Mouse (Mus musculus): ENCODE measurements at regions not wholly inside any gene's neighbourhood (a gene's known extent, or its start where the extent isn't known, plus 50 kb on each side); places are given as distances from the start of the nearest gene placed in this dataset.

DNA sequence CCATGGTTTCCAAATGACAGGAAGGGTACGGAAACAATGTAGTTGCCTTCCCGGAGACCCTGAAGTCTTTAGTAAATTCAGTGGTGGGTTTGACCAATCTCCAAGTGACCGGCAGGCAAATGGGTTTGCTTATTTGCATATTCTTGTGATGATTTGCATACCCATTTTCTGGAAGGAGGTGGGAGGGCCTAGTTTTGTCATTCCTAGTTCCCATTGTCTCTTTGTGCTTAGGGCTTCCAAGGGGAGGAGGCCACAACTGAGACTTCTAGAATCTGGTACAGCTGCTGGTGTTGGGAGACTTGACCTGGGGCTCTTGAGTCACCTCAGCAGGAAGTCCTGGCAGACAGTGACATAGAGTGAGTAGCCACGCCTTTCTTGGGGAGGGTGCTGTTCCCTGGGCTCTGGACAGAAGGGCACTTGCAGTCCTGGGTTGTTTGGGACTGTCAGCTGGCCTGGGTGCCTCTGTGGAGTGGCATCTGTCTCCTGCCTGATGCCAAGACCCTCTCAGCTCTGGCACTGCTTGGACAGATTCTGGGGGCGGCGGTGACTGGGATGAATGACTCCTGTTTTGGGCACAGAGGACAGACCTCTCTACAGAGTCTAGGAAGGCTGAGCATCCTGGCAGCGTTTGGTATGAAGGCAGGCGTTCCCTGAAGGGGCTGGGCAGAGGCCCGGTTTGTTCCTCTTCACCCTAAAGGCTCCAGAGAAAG is 178.0 kb downstream of the Uaca start:
- 69% methylated on average over 9 of the region's 9 CpGs for WGBS
- TF ChIP-seq CTCF (IDR thresholded peaks at IDR 0.05; ENCODE audit: low read depth), result no peak
- no peak overlapping the region for H3K27ac ChIP-seq (ENCODE audit: low read depth, low read length)
- no peaks in the 10 kb centered on the region for H3K4me1 ChIP-seq (replicated peaks; ENCODE audit: control insufficient read depth, insufficient read depth, low read length)
- no peak overlapping the region for H3K4me2 ChIP-seq (replicated peaks; ENCODE audit: low read depth)
- no peaks in the 10 kb centered on the region for H3K27me3 ChIP-seq (replicated peaks; ENCODE audit: control insufficient read depth, insufficient read depth, low read length)
- no peak overlapping the region for H3K4me3 ChIP-seq (ENCODE audit: low read depth, low read length)
- no peak for ATAC-seq
- H3K9ac ChIP-seq (ENCODE audit: low read depth, low read length), result no peak overlapping the region
- H3K36me3 ChIP-seq (ENCODE audit: control insufficient read depth, insufficient read depth), result no peaks in the 10 kb centered on the region
- no peaks in the 10 kb centered on the region for H3K9me3 ChIP-seq (ENCODE audit: control insufficient read depth)

DNA sequence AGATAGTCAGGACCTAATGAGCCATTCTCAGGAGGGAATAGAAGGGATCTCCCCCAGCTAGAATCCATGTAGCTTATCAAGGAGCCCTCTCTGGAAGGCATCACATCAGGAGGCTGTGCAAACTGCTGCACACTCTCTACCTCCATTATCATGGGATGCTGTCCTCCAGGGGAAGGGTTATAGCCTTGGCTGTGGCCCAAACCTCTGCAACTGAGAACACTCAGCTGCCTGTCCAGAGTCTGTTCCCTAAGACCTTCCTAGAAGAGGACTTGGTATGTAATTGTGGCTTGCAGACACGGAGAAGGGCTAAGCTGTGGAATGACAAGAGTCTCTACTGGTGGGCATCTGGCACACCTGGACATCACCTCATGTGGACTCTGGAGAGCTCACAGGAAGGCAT is 180.2 kb downstream of the Uaca start:
- Histone ChIP-seq H3K36me3 (ENCODE audit: control insufficient read depth, insufficient read depth) (no peaks in the 10 kb centered on the region), H3K9ac (ENCODE audit: low read depth, low read length) (no peak overlapping the region), H3K4me2 (replicated peaks; ENCODE audit: low read depth) (no peak overlapping the region), H3K4me3 (ENCODE audit: low read depth, low read length) (no peak overlapping the region), H3K27me3 (replicated peaks; ENCODE audit: control insufficient read depth, insufficient read depth, low read length) (no peaks in the 10 kb centered on the region), H3K27ac (ENCODE audit: low read depth, low read length) (no peak overlapping the region), H3K9me3 (ENCODE audit: control insufficient read depth) (no peaks in the 10 kb centered on the region), H3K4me1 (replicated peaks; ENCODE audit: control insufficient read depth, insufficient read depth, low read length) (no peaks in the 10 kb centered on the region)
- TF ChIP-seq CTCF (IDR thresholded peaks at IDR 0.05; ENCODE audit: low read depth), result no peak
- WGBS, result 72% methylated on average over 1 of the region's 1 CpGs
- ATAC-seq, result no peak

DNA sequence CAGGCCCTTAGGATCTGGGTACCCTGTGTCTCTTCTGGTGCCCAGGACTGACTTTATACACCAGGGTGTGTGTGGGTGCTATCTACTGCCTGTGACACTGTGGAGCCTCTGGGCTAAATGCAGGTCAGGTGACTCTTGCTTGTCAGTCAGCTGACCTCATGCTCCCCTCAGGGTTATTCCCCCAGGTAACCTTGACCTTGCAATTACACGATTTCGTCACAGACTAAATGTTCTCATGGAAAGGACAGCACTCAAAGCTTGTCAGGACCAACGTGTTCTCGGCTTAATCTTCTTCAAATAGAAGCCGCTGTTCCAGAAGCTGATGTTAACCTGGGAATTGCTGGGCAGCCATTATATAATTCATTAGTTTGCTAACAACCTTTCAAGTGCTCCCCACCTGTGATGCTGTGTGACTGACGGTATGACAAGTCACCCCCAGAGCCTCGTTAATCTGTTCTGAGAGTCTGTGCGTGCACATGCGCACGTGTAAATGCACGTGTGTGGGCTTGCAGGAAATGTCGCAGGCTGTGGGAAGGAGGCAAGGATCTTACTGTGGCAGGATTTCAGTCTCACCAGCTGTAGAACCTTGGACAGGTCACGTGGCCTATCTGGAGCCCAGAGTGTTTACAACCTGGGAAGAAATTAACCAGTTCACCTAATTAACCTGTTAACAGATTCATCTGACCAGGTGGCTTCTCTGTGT is 188.2 kb downstream of the Uaca start:
- Histone ChIP-seq H3K4me3 (ENCODE audit: low read depth, low read length) (no peak overlapping the region), H3K27ac (ENCODE audit: low read depth, low read length) (no peak overlapping the region), H3K27me3 (replicated peaks; ENCODE audit: control insufficient read depth, insufficient read depth, low read length) (no peaks in the 10 kb centered on the region), H3K9ac (ENCODE audit: low read depth, low read length) (no peak overlapping the region), H3K4me2 (replicated peaks; ENCODE audit: low read depth) (no peak overlapping the region), H3K36me3 (ENCODE audit: control insufficient read depth, insufficient read depth) (no peaks in the 10 kb centered on the region), H3K9me3 (ENCODE audit: control insufficient read depth) (no peaks in the 10 kb centered on the region), H3K4me1 (replicated peaks; ENCODE audit: control insufficient read depth, insufficient read depth, low read length) (no peaks in the 10 kb centered on the region)
- 42% methylated on average over 13 of the region's 13 CpGs for WGBS
- TF ChIP-seq CTCF (IDR thresholded peaks at IDR 0.05; ENCODE audit: low read depth), result no peak
- ATAC-seq, result peak; percentile 31

DNA sequence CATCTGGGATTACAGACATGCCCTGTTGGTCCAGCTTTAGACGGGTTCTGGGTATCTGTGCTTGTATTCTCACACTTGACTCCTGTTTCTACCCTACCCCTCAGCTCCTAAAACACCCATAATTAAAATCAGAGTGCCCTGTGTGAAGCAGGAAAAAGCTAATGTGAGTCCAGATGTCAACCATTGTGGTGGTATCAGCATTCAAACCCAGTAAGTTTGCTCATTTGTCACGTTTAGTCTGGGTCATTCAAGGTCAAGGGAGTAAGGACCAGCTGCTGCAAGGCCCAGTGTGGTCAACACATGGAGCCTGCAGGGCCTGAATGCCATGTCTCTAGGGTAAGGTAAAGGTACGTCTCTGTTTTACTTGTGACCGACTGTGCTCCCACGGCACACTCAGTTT is 188.9 kb downstream of the Uaca start:
- no peak overlapping the region for H3K27ac ChIP-seq (ENCODE audit: low read depth, low read length)
- H3K9me3 ChIP-seq (ENCODE audit: control insufficient read depth), result no peaks in the 10 kb centered on the region
- 69% methylated on average over 5 of the region's 5 CpGs for WGBS
- no peaks in the 10 kb centered on the region for H3K4me1 ChIP-seq (replicated peaks; ENCODE audit: control insufficient read depth, insufficient read depth, low read length)
- no peak overlapping the region for H3K4me3 ChIP-seq (ENCODE audit: low read depth, low read length)
- H3K9ac ChIP-seq (ENCODE audit: low read depth, low read length), result no peak overlapping the region
- H3K36me3 ChIP-seq (ENCODE audit: control insufficient read depth, insufficient read depth), result no peaks in the 10 kb centered on the region
- no peaks in the 10 kb centered on the region for H3K27me3 ChIP-seq (replicated peaks; ENCODE audit: control insufficient read depth, insufficient read depth, low read length)
- no peak for TF ChIP-seq CTCF (IDR thresholded peaks at IDR 0.05; ENCODE audit: low read depth)
- no peak overlapping the region for H3K4me2 ChIP-seq (replicated peaks; ENCODE audit: low read depth)
- ATAC-seq, result no peak

DNA sequence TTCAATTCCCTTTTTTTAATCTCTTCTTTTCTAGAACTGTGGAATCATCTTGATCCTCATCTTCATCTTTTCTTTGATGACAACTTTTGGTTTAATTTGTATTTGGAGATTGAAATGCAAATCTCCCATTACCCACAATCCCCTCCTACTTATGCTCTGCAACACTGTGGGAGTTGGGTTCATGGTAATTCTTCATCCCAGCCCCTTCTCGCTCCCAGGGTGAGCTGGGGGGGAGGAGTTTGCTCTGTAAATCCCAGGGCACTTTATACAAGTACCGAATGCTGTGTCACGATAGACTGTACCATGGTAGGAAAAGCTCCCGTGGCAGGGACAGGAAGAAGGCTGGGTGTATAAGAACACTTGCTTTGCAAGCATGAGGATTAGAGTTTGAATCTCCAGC is 193.8 kb downstream of the Uaca start:
- no peak for TF ChIP-seq CTCF (IDR thresholded peaks at IDR 0.05; ENCODE audit: low read depth)
- H3K9me3 ChIP-seq (ENCODE audit: control insufficient read depth), result no peaks in the 10 kb centered on the region
- H3K36me3 ChIP-seq (ENCODE audit: control insufficient read depth, insufficient read depth), result no peaks in the 10 kb centered on the region

DNA sequence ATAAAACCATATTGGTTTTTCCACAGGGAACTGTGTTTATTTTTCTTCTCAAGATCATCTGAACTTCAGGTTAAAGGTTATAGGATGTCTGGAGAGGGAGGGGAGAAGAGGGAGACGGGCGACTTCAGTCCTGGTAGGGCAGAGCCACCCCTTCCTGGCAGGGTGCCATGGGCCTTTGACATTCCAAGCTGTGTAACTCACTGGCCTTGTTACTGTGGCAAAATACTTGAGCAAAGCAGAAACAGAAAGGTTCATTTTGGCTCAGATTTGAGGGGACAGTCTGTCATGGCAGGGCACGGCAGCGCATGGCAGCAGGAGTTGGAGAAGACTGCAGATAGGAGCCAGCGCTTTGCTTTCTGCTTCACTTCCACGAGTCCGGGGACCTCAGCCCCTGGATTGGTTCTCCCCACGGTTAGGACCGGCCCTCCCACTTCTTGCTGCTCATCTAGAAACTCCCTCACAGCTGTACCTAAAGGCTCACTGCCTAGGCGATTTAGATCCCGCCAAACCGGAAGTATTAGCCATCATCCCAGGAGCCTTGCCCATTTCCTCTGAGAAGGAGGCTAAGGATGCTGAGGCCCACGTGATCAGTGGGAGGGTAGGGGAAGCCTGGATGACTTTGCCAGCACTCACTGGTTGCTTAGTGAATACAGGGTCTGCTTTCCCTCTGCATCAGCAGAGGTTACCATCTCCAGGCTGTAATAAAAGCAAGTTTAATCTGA is 195.5 kb downstream of the Uaca start:
- Histone ChIP-seq H3K4me1 (replicated peaks; ENCODE audit: control insufficient read depth, insufficient read depth, low read length) (no peaks in the 10 kb centered on the region), H3K9ac (ENCODE audit: low read depth, low read length) (no peak overlapping the region), H3K4me3 (ENCODE audit: low read depth, low read length) (no peak overlapping the region), H3K27me3 (replicated peaks; ENCODE audit: control insufficient read depth, insufficient read depth, low read length) (no peaks in the 10 kb centered on the region), H3K9me3 (ENCODE audit: control insufficient read depth) (no peaks in the 10 kb centered on the region), H3K27ac (ENCODE audit: low read depth, low read length) (no peak overlapping the region), H3K36me3 (ENCODE audit: control insufficient read depth, insufficient read depth) (no peaks in the 10 kb centered on the region), H3K4me2 (replicated peaks; ENCODE audit: low read depth) (no peak overlapping the region)
- no peak for TF ChIP-seq CTCF (IDR thresholded peaks at IDR 0.05; ENCODE audit: low read depth)
- no peak for ATAC-seq
- 42% methylated on average over 13 of the region's 13 CpGs for WGBS

More for the DNA sequence above, 193.8 kb downstream of the Uaca start:
- Histone ChIP-seq H3K4me3 (ENCODE audit: low read depth, low read length) (no peak overlapping the region), H3K27me3 (replicated peaks; ENCODE audit: control insufficient read depth, insufficient read depth, low read length) (no peaks in the 10 kb centered on the region), H3K4me2 (replicated peaks; ENCODE audit: low read depth) (no peak overlapping the region), H3K4me1 (replicated peaks; ENCODE audit: control insufficient read depth, insufficient read depth, low read length) (no peaks in the 10 kb centered on the region), H3K27ac (ENCODE audit: low read depth, low read length) (no peak overlapping the region), H3K9ac (ENCODE audit: low read depth, low read length) (no peak overlapping the region)
- WGBS, result 68% methylated on average over 4 of the region's 4 CpGs
- no peak for ATAC-seq
